Mouse (Mus musculus) heart, adult 2 months (tissue): ENCODE data around the gene Itpr2.

Experiments used
- CTCF ChIP-seq: fragments of 200-600 bp; IDR thresholded peaks from 2 replicates; pipeline ENCODE4 v1.8.1; 2022; ENCODE audit warnings: antibody characterized with exemption, mild to moderate bottlenecking, moderate library complexity
- EP300 ChIP-seq: fragments of 200-500 bp; IDR thresholded peaks from 2 replicates; pipeline ENCODE4 v1.6.1; 2011; ENCODE audit warnings: low read depth, low read length, control low read depth; ENCODE audit not compliant: insufficient read depth
- POLR2A ChIP-seq: fragments of 200-500 bp; IDR thresholded peaks from 2 replicates; pipeline ENCODE4 v1.6.1; 2011; ENCODE audit warnings: mild to moderate bottlenecking, low read depth, low read length, control low read depth; ENCODE audit not compliant: insufficient read depth

- TF ChIP-seq EP300: no peak
- TF ChIP-seq POLR2A: no peak
- TF ChIP-seq CTCF: no peak
These were observed 191.8 kb downstream of the Itpr2 start for GRCm38 (mm10) chr6:146310210-146310609.
